Mouse (Mus musculus): ENCODE data around the gene Nom1. TPM values are rescaled to one million over a fixed set of nuclear protein-coding genes. Genes with fewer than 3 reads are reported as not detected.

Nom1 gene
- 6.9 and 7.4 TPM in 2 replicates for polyA plus RNA-seq (2021; fragmentation: Nextera tagmentation)
- long read RNA-seq, experiment 1, full-length matches to known transcripts: 8 of 19 reads
- long read RNA-seq, experiment 1, partial matches to known transcripts: 8 of 19 reads
- long read RNA-seq, experiment 1, other reads (novel, unspliced or antisense): 3 of 19 reads
- long read RNA-seq, experiment 2, full-length matches to known transcripts: 147 of 182 reads
- long read RNA-seq, experiment 2, partial matches to known transcripts: 7 of 182 reads
- long read RNA-seq, experiment 2, other reads (novel, unspliced or antisense): 28 of 182 reads

GRCm38 (mm10) chr5:29434228-29434871 is at the start of gene Nom1:
Gene Nom1, plus strand, starts transcription at chr5:29434664.

GRCm38 (mm10) chr5:29478208-29479197 is 44.0 kb downstream of the Nom1 start, which contains the start of gene Mnx1:
Gene Mnx1, minus strand, starts transcription at chr5:29478470.

Other genes starting within 250 kb of the Nom1 start
- gene Rnf32, start 238.7 kb upstream of the Nom1 start, polyA plus RNA-seq (2021; fragmentation: Nextera tagmentation): 11.5 and 13.8 TPM in 2 replicates
- gene Lmbr1, start 56.3 kb upstream of the Nom1 start, polyA plus RNA-seq (2021; fragmentation: Nextera tagmentation): 18.7 and 22.4 TPM in 2 replicates
- not detected in 2 replicates for gene Mnx1, start 43.8 kb downstream of the Nom1 start, polyA plus RNA-seq (2021; fragmentation: Nextera tagmentation)
- gene Ube3c, start 134.6 kb downstream of the Nom1 start, polyA plus RNA-seq (2021; fragmentation: Nextera tagmentation): 14.5 and 14.8 TPM in 2 replicates